Mouse (Mus musculus): ENCODE results near the gene Itpk1.

DNA sequence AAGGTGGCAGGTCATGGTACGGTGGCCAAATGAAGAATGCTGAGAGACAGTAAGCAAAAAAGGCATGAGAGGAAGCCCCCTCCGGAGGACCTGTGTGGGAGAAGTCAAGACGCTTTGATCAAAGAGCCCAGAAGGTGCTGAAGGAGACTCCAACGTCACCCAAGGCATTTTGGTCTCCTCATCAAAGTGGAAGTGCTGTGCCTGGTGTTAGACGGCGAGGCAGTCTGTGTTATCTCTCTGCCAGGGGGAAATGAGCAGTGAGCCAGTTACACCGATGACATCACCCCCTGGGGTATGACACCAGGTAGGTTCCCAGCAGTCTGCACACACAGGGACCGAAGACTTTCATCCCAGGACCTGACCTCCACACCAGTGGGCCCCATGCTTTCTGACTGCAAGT, 52.3 kb downstream of the Itpk1 start:
- TF ChIP-seq CTCF (IDR thresholded peaks at IDR 0.05; ENCODE audit: borderline replicate concordance, extremely low read depth, insufficient read depth, insufficient read length) (no peak), POLR2A (IDR thresholded peaks at IDR 0.05; ENCODE audit: borderline replicate concordance, extremely low read depth, insufficient read depth, insufficient read length, poor library complexity, severe bottlenecking) (no peak)
